Mouse (Mus musculus) ES-E14 (cell line): ENCODE data around the gene Stard3. TPM values are rescaled to one million over a fixed set of nuclear protein-coding genes. Genes with fewer than 3 reads are reported as not detected.

Experiments
- DNase-seq: peaks from one replicate; pipeline ENCODE4 v3.0.0-alpha.2; 2013; ENCODE audit warnings: low read depth, low spot score
- H3K27ac ChIP-seq: 2 replicates; pipeline ENCODE4 v1.5.1; 2012; ENCODE audit warnings: low read depth, mild to moderate bottlenecking, low read length, moderate library complexity, mixed read lengths; ENCODE audit not compliant: poor library complexity, insufficient read depth, severe bottlenecking
- H3K36me3 ChIP-seq: 2 replicates; pipeline ENCODE4 v1.6.1; 2012; ENCODE audit warnings: mild to moderate bottlenecking, low read length, moderate library complexity, mixed read lengths; ENCODE audit not compliant: control insufficient read depth, poor library complexity, insufficient read depth, severe bottlenecking
- H3K4me1 ChIP-seq, 2 experiments: fragments of 150-350 bp in 1 of 2; sonication (generic) in 1 of 2; 2 replicates each; pipeline ENCODE4 v1.6.1; 2012; ENCODE audit warnings: low read length in 2 of 2, mild to moderate bottlenecking in 1 of 2, mixed read lengths in 1 of 2; ENCODE audit not compliant: control insufficient read depth in 2 of 2, insufficient read depth in 2 of 2, poor library complexity in 1 of 2
- H3K4me3 ChIP-seq, 2 experiments: fragments of 150-350 bp in 1 of 2; sonication (generic) in 1 of 2; 2 replicates each; pipeline ENCODE4 v1.5.1; 2012; ENCODE audit warnings: low read length in 2 of 2, low read depth in 1 of 2, mild to moderate bottlenecking in 1 of 2, mixed read lengths in 1 of 2; ENCODE audit not compliant: insufficient read depth in 1 of 2, poor library complexity in 1 of 2, severe bottlenecking in 1 of 2
- H3K9ac ChIP-seq: 2 replicates; pipeline ENCODE4 v1.6.1; 2012; ENCODE audit warnings: low read depth, mild to moderate bottlenecking, low read length, mixed read lengths; ENCODE audit not compliant: poor library complexity, insufficient read depth, severe bottlenecking
- H3K9me3 ChIP-seq: fragments of 150-350 bp; sonication (generic); 2 replicates; pipeline ENCODE4 v1.6.1; 2012; ENCODE audit warnings: low read depth, mild to moderate bottlenecking, low read length; ENCODE audit not compliant: control insufficient read depth, insufficient read depth
- CHD2 ChIP-seq: IDR thresholded peaks from 2 replicates; pipeline ENCODE4 v1.6.1; 2014; ENCODE audit warnings: mild to moderate bottlenecking, low read depth, low read length, inconsistent platforms
- HCFC1 ChIP-seq: IDR thresholded peaks from 2 replicates; pipeline ENCODE4 v1.6.1; 2012; ENCODE audit warnings: low read length, inconsistent platforms, borderline replicate concordance; ENCODE audit not compliant: insufficient read depth
- MAFK ChIP-seq: IDR thresholded peaks from 2 replicates; pipeline ENCODE4 v1.6.1; 2014; ENCODE audit warnings: mild to moderate bottlenecking, low read depth, low read length, inconsistent platforms; ENCODE audit not compliant: insufficient read depth
- ZC3H11A ChIP-seq: IDR thresholded peaks from 2 replicates; pipeline ENCODE4 v1.6.1; 2012; ENCODE audit warnings: low read depth, mild to moderate bottlenecking, inconsistent platforms, low read length, borderline replicate concordance
- ZNF384 ChIP-seq: IDR thresholded peaks from 2 replicates; pipeline ENCODE4 v1.6.1; 2012; ENCODE audit warnings: low read depth, low read length, inconsistent platforms
- in situ Hi-C, 2 experiments: fragments of 600-800 bp; cut with MboI; formaldehyde crosslinking; loops; one replicate each; pipeline ENCODE4 v1.15.1; 2025; ENCODE audit warnings: low sequenced_read_pairs in 2 of 2, inconsistent platforms in 1 of 2; ENCODE audit not compliant: unreplicated experiment in 2 of 2
- total RNA-seq: library from RNA; depleted of rRNA; stranded (reverse); fragments of 300-350 nt; gene quantifications from 2 replicates; pipeline ENCODE4 v1.2.3, GENCODE M21; 2012

Stard3 gene
- total RNA-seq, 1 experiment: 40.2 TPM

DNA sequence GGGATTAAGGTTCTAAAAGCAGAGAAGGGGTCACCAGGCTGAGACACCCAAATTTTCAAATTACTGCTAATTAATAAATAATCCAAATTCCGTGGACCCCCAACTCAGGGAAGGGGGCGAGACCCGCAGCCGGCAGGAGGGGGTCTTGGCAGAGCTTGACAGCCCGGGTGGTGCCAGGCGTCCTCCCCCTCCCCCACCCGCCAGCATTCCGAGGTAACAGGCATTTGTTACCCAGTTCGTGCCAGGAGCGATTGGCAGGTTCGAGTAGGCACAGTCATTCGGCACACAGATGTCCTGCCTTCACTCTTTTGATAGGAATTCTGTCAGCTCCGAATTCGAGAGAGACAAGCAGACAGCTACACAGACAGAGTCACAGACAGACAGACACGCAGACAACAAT lies 39.0 kb upstream of the Stard3 start:
- H3K4me1 ChIP-seq: no peaks in the 10 kb centered on the region
- in situ Hi-C loops: no loop called here
- no peaks in the 10 kb centered on the region for H3K9me3 ChIP-seq
- H3K9ac ChIP-seq: no peak overlapping the region
- no peak for DNase-seq
- H3K36me3 ChIP-seq: no peaks in the 10 kb centered on the region
- TF ChIP-seq CHD2 (no peak), HCFC1 (no peak)
- H3K27ac ChIP-seq: no peak overlapping the region
- H3K4me3 ChIP-seq: no peak overlapping the region

DNA sequence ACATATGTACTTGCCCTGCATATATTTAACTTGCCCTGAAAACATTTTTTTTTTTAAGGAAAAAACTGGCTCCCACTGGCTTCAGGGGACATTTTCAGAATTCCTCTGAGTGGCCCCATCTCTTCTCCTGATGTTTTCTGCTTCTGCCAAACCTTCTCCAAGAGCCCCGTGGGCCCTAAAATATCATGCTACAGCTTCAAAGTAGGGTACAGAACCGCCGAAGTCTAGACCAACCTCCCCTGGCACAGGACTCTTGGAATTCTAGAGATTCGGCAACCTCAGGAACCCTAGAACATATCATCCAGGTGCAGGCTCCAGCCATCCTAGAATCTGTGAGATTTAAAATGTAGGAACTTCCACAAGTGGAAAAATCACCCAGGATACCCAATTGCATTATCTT lies 38.6 kb upstream of the Stard3 start:
- Histone ChIP-seq H3K4me1 (no peaks in the 10 kb centered on the region), H3K27ac (no peak overlapping the region), H3K4me3 (no peak overlapping the region), H3K9ac (no peak overlapping the region), H3K9me3 (no peaks in the 10 kb centered on the region), H3K36me3 (no peaks in the 10 kb centered on the region)
- in situ Hi-C loops: no loop called here
- no peak for DNase-seq
- TF ChIP-seq HCFC1 (no peak), MAFK (no peak), ZC3H11A (no peak), ZNF384 (no peak), CHD2 (no peak)

DNA sequence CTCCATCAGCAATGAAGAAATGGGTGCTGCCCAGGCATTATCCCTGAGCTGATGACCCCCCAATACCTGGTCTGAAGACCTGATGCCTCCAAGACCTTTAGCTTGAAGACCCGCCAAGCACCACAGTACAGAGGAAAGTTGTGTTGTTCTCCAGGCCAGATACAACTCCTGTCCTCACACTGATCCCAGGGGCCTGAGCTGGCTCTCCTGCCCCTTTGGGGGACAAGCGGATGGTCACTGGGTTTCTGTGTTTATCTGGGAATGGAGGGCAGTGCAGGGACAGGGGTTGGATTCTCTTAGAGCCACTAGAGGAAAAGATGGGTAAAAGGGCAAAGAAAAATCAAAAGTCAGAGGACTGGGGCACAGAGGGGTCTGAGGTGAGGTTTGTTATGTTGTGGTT lies 38.2 kb upstream of the Stard3 start:
- Histone ChIP-seq H3K9me3 (no peaks in the 10 kb centered on the region), H3K9ac (no peak overlapping the region), H3K4me1 (no peaks in the 10 kb centered on the region), H3K27ac (no peak overlapping the region), H3K4me3 (no peak overlapping the region), H3K36me3 (no peaks in the 10 kb centered on the region)
- in situ Hi-C loops: no loop called here
- no peak for DNase-seq
- TF ChIP-seq MAFK: no peak
- TF ChIP-seq ZNF384: no peak
- no peak for TF ChIP-seq HCFC1
- no peak for TF ChIP-seq CHD2
- no peak for TF ChIP-seq ZC3H11A

DNA sequence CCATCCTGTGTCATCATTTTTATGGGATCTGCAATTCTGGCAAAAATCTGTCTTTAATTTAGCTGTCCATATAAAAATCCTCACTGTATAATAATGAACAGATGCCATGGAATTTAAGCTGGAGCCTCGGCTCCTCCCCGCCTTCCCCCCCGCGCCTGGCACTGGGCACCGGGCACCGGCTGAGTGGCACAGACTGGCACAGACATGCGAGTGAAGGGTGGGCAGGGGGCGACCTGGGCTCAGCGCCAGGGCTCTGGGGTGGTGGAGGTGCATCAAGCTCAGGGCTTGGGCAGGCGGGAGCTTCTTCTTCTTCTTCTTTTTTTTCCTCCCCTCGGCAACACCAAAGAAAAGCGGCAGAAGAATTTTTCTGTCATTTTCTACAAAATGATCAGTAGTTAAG lies 37.8 kb upstream of the Stard3 start:
- TF ChIP-seq ZC3H11A (no peak), MAFK (no peak), CHD2 (no peak), HCFC1 (no peak), ZNF384 (no peak)

More for the DNA sequence above, 37.8 kb upstream of the Stard3 start:
- Histone ChIP-seq H3K9ac (no peak overlapping the region), H3K4me3 (no peak overlapping the region), H3K36me3 (no peaks in the 10 kb centered on the region), H3K4me1 (no peaks in the 10 kb centered on the region), H3K9me3 (no peaks in the 10 kb centered on the region), H3K27ac (no peak overlapping the region)
- in situ Hi-C loops: no loop called here
- no peak for DNase-seq
